Mouse (Mus musculus): ENCODE data around the gene Intu.

Gene Intu

GRCm38 (mm10) chr3:40531286-40532141 lies at the start of gene Intu:
TSS of gene Intu (plus strand) at chr3:40531286.
- peak; percentile 58 for DNase-seq (ENCODE audit: low spot score)

- DNase-seq (ENCODE audit: low spot score) = no peak
Measured at GRCm38 (mm10) chr3:40483221-40483654, 47.8 kb upstream of the Intu start.

GRCm38 (mm10) chr3:40487381-40487780 lies 43.7 kb upstream of the Intu start:
- DNase-seq (ENCODE audit: low spot score) = no peak

GRCm38 (mm10) chr3:40491742-40492141 lies 39.3 kb upstream of the Intu start:
- no peak for DNase-seq (ENCODE audit: low spot score)

- DNase-seq (ENCODE audit: low spot score) = no peak
Measured at GRCm38 (mm10) chr3:40498898-40499297, 32.2 kb upstream of the Intu start.

- no peak for DNase-seq (ENCODE audit: low spot score)
Measured at GRCm38 (mm10) chr3:40500157-40500808, 30.8 kb upstream of the Intu start.

GRCm38 (mm10) chr3:40504377-40504776 lies 26.7 kb upstream of the Intu start:
- no peak for DNase-seq (ENCODE audit: low spot score)

GRCm38 (mm10) chr3:40505451-40506014 lies 25.6 kb upstream of the Intu start:
- no peak for DNase-seq (ENCODE audit: low spot score)

- DNase-seq (ENCODE audit: low spot score) = no peak
Measured at GRCm38 (mm10) chr3:40508927-40509576, 22.0 kb upstream of the Intu start.

GRCm38 (mm10) chr3:40510567-40510966 lies 20.5 kb upstream of the Intu start:
- DNase-seq (ENCODE audit: low spot score) = no peak

- no peak for DNase-seq (ENCODE audit: low spot score)
Measured at GRCm38 (mm10) chr3:40512936-40513829, 17.9 kb upstream of the Intu start.

GRCm38 (mm10) chr3:40518240-40518639 lies 12.8 kb upstream of the Intu start:
- DNase-seq (ENCODE audit: low spot score) = no peak

- DNase-seq (ENCODE audit: low spot score) = no peak
Measured at GRCm38 (mm10) chr3:40519555-40519954, 11.5 kb upstream of the Intu start.

GRCm38 (mm10) chr3:40520567-40520966 lies 10.5 kb upstream of the Intu start:
- no peak for DNase-seq (ENCODE audit: low spot score)

- DNase-seq (ENCODE audit: low spot score) = no peak
Measured at GRCm38 (mm10) chr3:40522446-40522845, 8.6 kb upstream of the Intu start.

- DNase-seq (ENCODE audit: low spot score) = no peak
Measured at GRCm38 (mm10) chr3:40522846-40523245, 8.2 kb upstream of the Intu start.

- DNase-seq (ENCODE audit: low spot score) = no peak
Measured at GRCm38 (mm10) chr3:40523371-40523783, 7.7 kb upstream of the Intu start.

GRCm38 (mm10) chr3:40524841-40525240 lies 6.2 kb upstream of the Intu start:
- no peak for DNase-seq (ENCODE audit: low spot score)

GRCm38 (mm10) chr3:40525341-40525740 lies 5.7 kb upstream of the Intu start:
- DNase-seq (ENCODE audit: low spot score) = peak; percentile 63

- no peak for DNase-seq (ENCODE audit: low spot score)
Measured at GRCm38 (mm10) chr3:40526095-40526494, 5.0 kb upstream of the Intu start.

GRCm38 (mm10) chr3:40527218-40527617 lies 3.9 kb upstream of the Intu start:
- DNase-seq (ENCODE audit: low spot score) = no peak
